Mouse (Mus musculus) MEL (cell line): Measurements from ENCODE around the gene Terb1. TPM values are rescaled to one million over a fixed set of nuclear protein-coding genes. Genes with fewer than 3 reads are reported as not detected.

Experiments used
- DNase-seq: peaks from one replicate; pipeline ENCODE4 v3.0.0; 2011; ENCODE audit warnings: low read depth, low spot score
- H3K27ac ChIP-seq: 2 replicates; pipeline ENCODE4 v1.5.1; 2012; ENCODE audit warnings: low read depth, mild to moderate bottlenecking, control low read depth, low read length, moderate library complexity; ENCODE audit not compliant: control insufficient read depth
- H3K27me3 ChIP-seq, 2 experiments: fragments of 150-350 bp in 1 of 2; sonication (generic) in 1 of 2; 2 replicates each; pipeline ENCODE4 v1.6.1; 2012; ENCODE audit warnings: low read length in 2 of 2, mild to moderate bottlenecking in 2 of 2, improper control_type of control experiment in 1 of 2, moderate library complexity in 1 of 2; ENCODE audit not compliant: insufficient read depth in 2 of 2, control insufficient read depth in 1 of 2
- H3K36me3 ChIP-seq, 2 experiments: 2 replicates each; pipeline ENCODE4 v1.6.1; 2012 to 2014; ENCODE audit warnings: low read length in 2 of 2, improper control_type of control experiment in 1 of 2, inconsistent platforms in 1 of 2, mild to moderate bottlenecking in 1 of 2; ENCODE audit not compliant: insufficient read depth in 2 of 2, control insufficient read depth in 1 of 2
- H3K4me1 ChIP-seq, 2 experiments: fragments of 150-350 bp in 1 of 2; sonication (generic) in 1 of 2; 2 replicates each; pipeline ENCODE4 v1.6.1; 2012; ENCODE audit warnings: low read length in 2 of 2, improper control_type of control experiment in 1 of 2, mild to moderate bottlenecking in 1 of 2; ENCODE audit not compliant: insufficient read depth in 2 of 2, control insufficient read depth in 1 of 2
- H3K4me3 ChIP-seq, 2 experiments: fragments of 150-350 bp in 1 of 2; sonication (generic) in 1 of 2; 2 replicates each; pipeline ENCODE4 v1.5.1; 2012; ENCODE audit warnings: low read depth in 2 of 2, low read length in 2 of 2, mild to moderate bottlenecking in 2 of 2, moderate library complexity in 2 of 2, control low read depth in 1 of 2, improper control_type of control experiment in 1 of 2; ENCODE audit not compliant: control insufficient read depth in 1 of 2, insufficient read depth in 1 of 2
- H3K79me2 ChIP-seq: 2 replicates; pipeline ENCODE4 v1.6.1; 2012; ENCODE audit warnings: mild to moderate bottlenecking, low read length, moderate library complexity; ENCODE audit not compliant: control insufficient read depth, poor library complexity, insufficient read depth
- H3K9ac ChIP-seq: 2 replicates; pipeline ENCODE4 v1.6.1; 2012; ENCODE audit warnings: low read depth, mild to moderate bottlenecking, control low read depth, low read length, moderate library complexity; ENCODE audit not compliant: control insufficient read depth, poor library complexity, severe bottlenecking
- H3K9me3 ChIP-seq: fragments of 150-350 bp; sonication (generic); replicated peaks from 2 replicates; pipeline ENCODE4 v1.6.1; 2012; ENCODE audit warnings: mild to moderate bottlenecking, low read length, improper control_type of control experiment, moderate library complexity; ENCODE audit not compliant: insufficient read depth
- BHLHE40 ChIP-seq: IDR thresholded peaks from 2 replicates; pipeline ENCODE4 v1.6.1; 2012; ENCODE audit warnings: low read depth, mild to moderate bottlenecking, inconsistent platforms, low read length, improper control_type of control experiment, borderline replicate concordance
- CHD1 ChIP-seq: IDR thresholded peaks from 2 replicates; pipeline ENCODE4 v1.6.1; 2012; ENCODE audit warnings: low read depth, mild to moderate bottlenecking, inconsistent platforms, low read length, improper control_type of control experiment
- CHD2 ChIP-seq: IDR thresholded peaks from 2 replicates; pipeline ENCODE4 v1.6.1; 2011; ENCODE audit warnings: low read length, improper control_type of control experiment
- CTCF ChIP-seq, 3 experiments: IDR thresholded peaks in 2 of 3; conservative IDR thresholded peaks in 1 of 3; 2 replicates each; pipeline ENCODE4 v1.5.1; 2011 to 2012; ENCODE audit warnings: low read length in 3 of 3, low read depth in 2 of 3, mild to moderate bottlenecking in 2 of 3, improper control_type of control experiment in 1 of 3, inconsistent platforms in 1 of 3, mixed read lengths in 1 of 3, moderate library complexity in 1 of 3; ENCODE audit not compliant: control insufficient read depth in 1 of 3, insufficient read depth in 1 of 3, poor library complexity in 1 of 3, severe bottlenecking in 1 of 3
- E2F4 ChIP-seq: IDR thresholded peaks from 2 replicates; pipeline ENCODE4 v1.6.1; 2011; ENCODE audit warnings: low read depth, low read length, improper control_type of control experiment, borderline replicate concordance
- ELF1 ChIP-seq: IDR thresholded peaks from 2 replicates; pipeline ENCODE4 v1.6.1; 2014; ENCODE audit warnings: low read depth, mild to moderate bottlenecking, inconsistent platforms, low read length, improper control_type of control experiment, moderate library complexity
- ETS1 ChIP-seq: IDR thresholded peaks from 2 replicates; pipeline ENCODE4 v1.6.1; 2012; ENCODE audit warnings: low read depth, mild to moderate bottlenecking, inconsistent platforms, low read length, improper control_type of control experiment, moderate library complexity
- GABPA ChIP-seq: IDR thresholded peaks from 2 replicates; pipeline ENCODE4 v1.6.1; 2012; ENCODE audit warnings: low read depth, mild to moderate bottlenecking, inconsistent platforms, low read length, improper control_type of control experiment, moderate library complexity
- GATA1 ChIP-seq: IDR thresholded peaks from 2 replicates; pipeline ENCODE4 v1.6.1; 2011; ENCODE audit warnings: low read depth, low read length, improper control_type of control experiment
- HCFC1 ChIP-seq: IDR thresholded peaks from 2 replicates; pipeline ENCODE4 v1.6.1; 2012; ENCODE audit warnings: low read depth, mild to moderate bottlenecking, inconsistent platforms, low read length, improper control_type of control experiment, moderate library complexity
- JUND ChIP-seq: IDR thresholded peaks from 2 replicates; pipeline ENCODE4 v1.6.1; 2011; ENCODE audit warnings: low read depth, mild to moderate bottlenecking, improper control_type of control experiment, low read length
- MAX ChIP-seq: IDR thresholded peaks from 2 replicates; pipeline ENCODE4 v1.6.1; 2011; ENCODE audit warnings: low read length, improper control_type of control experiment
- MXI1 ChIP-seq: IDR thresholded peaks from 2 replicates; pipeline ENCODE4 v1.6.1; 2011; ENCODE audit warnings: mild to moderate bottlenecking, low read depth, low read length, improper control_type of control experiment
- MYB ChIP-seq: IDR thresholded peaks from 2 replicates; pipeline ENCODE4 v1.6.1; 2011; ENCODE audit warnings: mild to moderate bottlenecking, low read depth, low read length, improper control_type of control experiment
- MYC ChIP-seq: IDR thresholded peaks from 2 replicates; pipeline ENCODE4 v1.6.1; 2011; ENCODE audit warnings: low read depth, mild to moderate bottlenecking, low read length, improper control_type of control experiment, moderate library complexity
- NELFE ChIP-seq: IDR thresholded peaks from 2 replicates; pipeline ENCODE4 v1.6.1; 2011; ENCODE audit warnings: low read depth, low read length, improper control_type of control experiment
- POLR2A ChIP-seq, 2 experiments: IDR thresholded peaks; 2 replicates each; pipeline ENCODE4 v1.6.1; 2011 to 2012; ENCODE audit warnings: low read length in 2 of 2, mild to moderate bottlenecking in 2 of 2, control low read depth in 1 of 2, improper control_type of control experiment in 1 of 2, low read depth in 1 of 2, moderate library complexity in 1 of 2; ENCODE audit not compliant: control insufficient read depth in 1 of 2, insufficient read depth in 1 of 2, poor library complexity in 1 of 2
- POLR2AphosphoS2 ChIP-seq: IDR thresholded peaks from 2 replicates; pipeline ENCODE4 v1.6.1; 2011; ENCODE audit warnings: low read length, improper control_type of control experiment
- RAD21 ChIP-seq: IDR thresholded peaks from 2 replicates; pipeline ENCODE4 v1.6.1; 2011; ENCODE audit warnings: mild to moderate bottlenecking, low read depth, low read length, improper control_type of control experiment
- RCOR1 ChIP-seq: IDR thresholded peaks from 2 replicates; pipeline ENCODE4 v1.6.1; 2012; ENCODE audit warnings: low read depth, mild to moderate bottlenecking, inconsistent platforms, low read length, improper control_type of control experiment
- UBTF ChIP-seq: IDR thresholded peaks from 2 replicates; pipeline ENCODE4 v1.6.1; 2012; ENCODE audit warnings: low read depth, mild to moderate bottlenecking, inconsistent platforms, low read length, improper control_type of control experiment, moderate library complexity, borderline replicate concordance; ENCODE audit not compliant: insufficient read depth
- USF1 ChIP-seq: IDR thresholded peaks from 2 replicates; pipeline ENCODE4 v1.6.1; 2014; ENCODE audit warnings: low read depth, mild to moderate bottlenecking, inconsistent platforms, low read length, improper control_type of control experiment, moderate library complexity
- USF2 ChIP-seq, 2 experiments: IDR thresholded peaks; 2 replicates each; pipeline ENCODE4 v1.6.1; 2011 to 2012; ENCODE audit warnings: improper control_type of control experiment in 2 of 2, low read length in 2 of 2, borderline replicate concordance in 1 of 2, inconsistent platforms in 1 of 2, low read depth in 1 of 2, mild to moderate bottlenecking in 1 of 2; ENCODE audit not compliant: insufficient read depth in 1 of 2
- ZNF384 ChIP-seq: IDR thresholded peaks from 2 replicates; pipeline ENCODE4 v1.6.1; 2012; ENCODE audit warnings: low read depth, mild to moderate bottlenecking, inconsistent platforms, low read length, improper control_type of control experiment
- polyA plus RNA-seq, 2 experiments: library from polyadenylated mRNA; stranded (reverse) in 1 of 2; unstranded in 1 of 2; fragments of >175 nt in 1 of 2; fragments of >200 nt in 1 of 2; gene quantifications; 2 replicates each; pipeline versions ENCODE4 v1.2.1 to v1.2.4; 2012; ENCODE audit warnings: low replicate concordance in 2 of 2, low read depth in 1 of 2; ENCODE audit not compliant: insufficient read length in 2 of 2, insufficient read depth in 1 of 2, missing spikeins in 1 of 2
- total RNA-seq: library from RNA; depleted of rRNA; stranded (reverse); fragments of 300-350 nt; gene quantifications from 2 replicates; pipeline ENCODE4 v1.2.3, GENCODE M21; 2012

Gene Terb1
- total and polyA plus RNA-seq, 3 experiments: not detected

- H3K79me2 ChIP-seq: peaks cover 24% of the 10 kb centered on the region
- no peaks in the 10 kb centered on the region for H3K9me3 ChIP-seq
- DNase-seq: no peak
- no peaks in the 10 kb centered on the region for H3K27me3 ChIP-seq
- H3K36me3 ChIP-seq: peaks cover 25 to 27% of the 10 kb centered on the region in 2 experiments
- H3K4me1 ChIP-seq: peaks cover 6 to 37% of the 10 kb centered on the region in 2 experiments
- H3K9ac ChIP-seq: no peak overlapping the region
- H3K4me3 ChIP-seq: no peak overlapping the region
- TF ChIP-seq CHD2: no peak
- TF ChIP-seq NELFE: no peak
- TF ChIP-seq RAD21: no peak
- TF ChIP-seq POLR2A (IDR thresholded peaks at IDR 0.05; ENCODE audit: control insufficient read depth in 1 of 2, insufficient read depth in 1 of 2, low read depth in 1 of 2, low read length in 2 of 2, poor library complexity in 1 of 2): no peak
- no peak for TF ChIP-seq E2F4
- TF ChIP-seq ELF1: no peak
- no peak for TF ChIP-seq CHD1
- TF ChIP-seq JUND: no peak
- TF ChIP-seq GABPA: no peak
- no peak for TF ChIP-seq MYB
- no peak for TF ChIP-seq POLR2AphosphoS2
- no peak overlapping the region for H3K27ac ChIP-seq
These were observed 72.1 kb downstream of the Terb1 start for GRCm38 (mm10) chr8:104437494-104438135.

- no peak for DNase-seq
- TF ChIP-seq POLR2AphosphoS2: no peak
- TF ChIP-seq ETS1: no peak
- no peak for TF ChIP-seq MAX
- TF ChIP-seq USF2 (IDR thresholded peaks at IDR 0.05; ENCODE audit: borderline replicate concordance in 1 of 2, insufficient read depth in 1 of 2, low read depth in 1 of 2, low read length in 2 of 2): no peak
- TF ChIP-seq GATA1: no peak
- Histone ChIP-seq H3K27me3 (no peaks in the 10 kb centered on the region), H3K36me3 (peaks cover 27 to 32% of the 10 kb centered on the region in 2 experiments), H3K4me3 (no peak overlapping the region), H3K79me2 (peaks cover 14% of the 10 kb centered on the region), H3K9me3 (no peaks in the 10 kb centered on the region), H3K9ac (peak overlapping the region; percentile 34; the same call in 1 of the 2 replicates), H3K27ac (peak overlapping the region; percentile 74), H3K4me1 (peaks cover 6 to 34% of the 10 kb centered on the region in 2 experiments)
These were observed 73.1 kb downstream of the Terb1 start for GRCm38 (mm10) chr8:104436591-104436990.

- Histone ChIP-seq H3K9ac (peak overlapping the region; percentile 34; the same call in 1 of the 2 replicates), H3K79me2 (peaks cover 9% of the 10 kb centered on the region), H3K4me1 (peaks cover 6 to 29% of the 10 kb centered on the region in 2 experiments), H3K4me3 (no peak overlapping the region), H3K27ac (peak overlapping the region; percentile 74), H3K9me3 (no peaks in the 10 kb centered on the region), H3K27me3 (no peaks in the 10 kb centered on the region), H3K36me3 (peaks cover 27 to 34% of the 10 kb centered on the region in 2 experiments)
- peak; percentile 91 for DNase-seq
- TF ChIP-seq USF1 (no peak), POLR2A (IDR thresholded peaks at IDR 0.05; ENCODE audit: control insufficient read depth in 1 of 2, insufficient read depth in 1 of 2, low read depth in 1 of 2, low read length in 2 of 2, poor library complexity in 1 of 2) (no peak), MYC (0 out of 2 replicates have a peak, but pooled peaks have one; percentile 35), JUND (peak; percentile 70; the same call in 1 of the 2 replicates), RCOR1 (0 out of 2 replicates have a peak, but pooled peaks have one; percentile 42), MXI1 (peak; percentile 73), UBTF (no peak), BHLHE40 (no peak; the same call in 1 of the 2 replicates), CTCF (IDR thresholded peaks at IDR 0.05 in 2 of 3, conservative IDR thresholded peaks at IDR 0.05 in 1 of 3; ENCODE audit: control insufficient read depth in 1 of 3, insufficient read depth in 1 of 3, low read depth in 2 of 3, low read length in 3 of 3, poor library complexity in 1 of 3, severe bottlenecking in 1 of 3) (no peak), ELF1 (peak; percentile 64; the same call in 1 of the 2 replicates), ETS1 (peak; percentile 99), NELFE (no peak), MAX (peak; percentile 47), ZNF384 (no peak), HCFC1 (0 out of 2 replicates have a peak, but pooled peaks have one; percentile 27)
These were observed 73.7 kb downstream of the Terb1 start for GRCm38 (mm10) chr8:104436038-104436437.
